13 mouse cellular contexts compared by ENCODE assay signal in the genomic region with DNA sequence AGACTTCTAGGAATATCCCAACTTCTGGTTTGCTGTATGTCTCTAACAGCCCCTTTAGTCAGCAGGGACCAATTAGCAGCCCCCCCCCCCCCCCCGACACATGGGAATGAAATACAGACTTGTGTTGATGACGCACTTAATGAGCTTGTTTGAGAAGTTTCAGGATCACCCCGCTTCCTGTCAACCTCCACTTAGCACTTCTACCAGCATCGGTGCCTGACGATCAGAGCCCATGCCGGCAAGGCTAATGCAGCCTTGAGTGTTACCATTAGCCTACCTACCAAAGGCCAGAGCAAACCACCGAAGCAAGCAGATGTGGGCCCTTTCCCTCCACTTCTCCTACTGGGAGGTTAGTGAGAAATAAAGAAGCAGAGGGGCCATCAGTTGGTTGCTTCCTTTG.
"Had no signal": no experiment of that assay in that cellular context is flagged by ENCODE, and none has a peak within 500 bp of the region (broad histone marks: within the 10 kb centered on the region; RNA-seq: fewer than 3 reads in every experiment).

No protein-coding gene starts in this region.

- H3K4me1 ChIP-seq: liver, embryonic 15.5 days; midbrain, embryonic 13.5 days had no signal

- H3K4me3 ChIP-seq: kidney, embryonic 15.5 days; left cerebral cortex, adult 2 months; limb, embryonic 13.5 days; liver, embryonic 15.5 days; midbrain, embryonic 13.5 days; stomach, embryonic 15.5 days had no signal

- DNase-seq: kidney, postnatal 14 days; lung, adult 2 months; lung, postnatal 14 days; right cerebral cortex, postnatal 14 days; thymus, adult 2 months; thymus, postnatal 36 days had no signal

- H3K27ac ChIP-seq: kidney, embryonic 15.5 days; left cerebral cortex, adult 2 months; limb, embryonic 13.5 days; liver, embryonic 15.5 days; midbrain, embryonic 13.5 days; stomach, embryonic 15.5 days had no signal

- H3K9ac ChIP-seq: kidney, embryonic 15.5 days; limb, embryonic 13.5 days; liver, embryonic 15.5 days; midbrain, embryonic 13.5 days; stomach, embryonic 15.5 days had no signal

- H3K4me2 ChIP-seq: kidney, embryonic 15.5 days; liver, embryonic 11.5 days; liver, embryonic 15.5 days; midbrain, embryonic 13.5 days; stomach, embryonic 15.5 days had no signal

- H3K9me3 ChIP-seq: kidney, embryonic 15.5 days; limb, embryonic 13.5 days; liver, embryonic 15.5 days; midbrain, embryonic 13.5 days; stomach, embryonic 15.5 days had no signal

- H3K27me3 ChIP-seq: kidney, embryonic 15.5 days; liver, embryonic 15.5 days; midbrain, embryonic 13.5 days; stomach, embryonic 15.5 days had no signal

- H3K36me3 ChIP-seq: kidney, embryonic 15.5 days; limb, embryonic 13.5 days; liver, embryonic 15.5 days; midbrain, embryonic 13.5 days; stomach, embryonic 15.5 days had no signal

- ATAC-seq: midbrain, embryonic 13.5 days had no signal
